Mouse (Mus musculus): Measurements from ENCODE around the gene Crb2. TPM values are rescaled to one million over a fixed set of nuclear protein-coding genes. Genes with fewer than 3 reads are reported as not detected.

Crb2 gene
- total RNA-seq (2021): 1 to 10 TPM; 6.6 to 8.5 TPM
- long read RNA-seq, experiment 1, partial matches to known transcripts: 9 of 12 reads
- long read RNA-seq, experiment 1, other reads (novel, unspliced or antisense): 3 of 12 reads
- long read RNA-seq, experiment 2, full-length matches to known transcripts: 1 of 8 reads
- long read RNA-seq, experiment 2, partial matches to known transcripts: 3 of 8 reads
- long read RNA-seq, experiment 2, other reads (novel, unspliced or antisense): 4 of 8 reads

- DNase-seq (ENCODE audit: low spot score in 2 of 2): no peak
Measured at GRCm38 (mm10) chr2:37776016-37776415, at the start of gene Crb2. Gene Crb2, plus strand, starts transcription at chr2:37776249.

GRCm38 (mm10) chr2:37731241-37731801 lies 44.7 kb upstream of the Crb2 start:
- no peak for DNase-seq (ENCODE audit: low spot score in 2 of 2)

- DNase-seq (ENCODE audit: low spot score in 2 of 2): no peak
Measured at GRCm38 (mm10) chr2:37734979-37735806, 40.9 kb upstream of the Crb2 start.

GRCm38 (mm10) chr2:37735807-37736188 lies 40.3 kb upstream of the Crb2 start:
- DNase-seq (ENCODE audit: low spot score in 2 of 2): no peak

GRCm38 (mm10) chr2:37741806-37742554 lies 34.1 kb upstream of the Crb2 start:
- no peak for DNase-seq (ENCODE audit: low spot score in 2 of 2)

GRCm38 (mm10) chr2:37744773-37745395 lies 31.2 kb upstream of the Crb2 start:
- DNase-seq (ENCODE audit: low spot score in 2 of 2): no peak

- no peak for DNase-seq (ENCODE audit: low spot score in 2 of 2)
Measured at GRCm38 (mm10) chr2:37746293-37747049, 29.6 kb upstream of the Crb2 start.

- no peak for DNase-seq (ENCODE audit: low spot score in 2 of 2)
Measured at GRCm38 (mm10) chr2:37747909-37748308, 28.1 kb upstream of the Crb2 start.

GRCm38 (mm10) chr2:37748442-37749066 lies 27.5 kb upstream of the Crb2 start:
- DNase-seq (ENCODE audit: low spot score in 2 of 2): no peak

- DNase-seq (ENCODE audit: low spot score in 2 of 2): no peak
Measured at GRCm38 (mm10) chr2:37749323-37749722, 26.7 kb upstream of the Crb2 start.

- DNase-seq (ENCODE audit: low spot score in 2 of 2): no peak
Measured at GRCm38 (mm10) chr2:37751114-37751513, 24.9 kb upstream of the Crb2 start.

GRCm38 (mm10) chr2:37756220-37756930 lies 19.7 kb upstream of the Crb2 start:
- no peak for DNase-seq (ENCODE audit: low spot score in 2 of 2)

GRCm38 (mm10) chr2:37757016-37757415 lies 19.0 kb upstream of the Crb2 start:
- no peak for DNase-seq (ENCODE audit: low spot score in 2 of 2)

GRCm38 (mm10) chr2:37757784-37758183 lies 18.3 kb upstream of the Crb2 start:
- DNase-seq (ENCODE audit: low spot score in 2 of 2): no peak

GRCm38 (mm10) chr2:37758343-37759015 lies 17.6 kb upstream of the Crb2 start:
- no peak for DNase-seq (ENCODE audit: low spot score in 2 of 2)

GRCm38 (mm10) chr2:37760633-37761032 lies 15.4 kb upstream of the Crb2 start:
- DNase-seq (ENCODE audit: low spot score in 2 of 2): no peak

GRCm38 (mm10) chr2:37763638-37764037 lies 12.4 kb upstream of the Crb2 start:
- DNase-seq (ENCODE audit: low spot score in 2 of 2): no peak

- DNase-seq (ENCODE audit: low spot score in 2 of 2): no peak
Measured at GRCm38 (mm10) chr2:37764514-37764913, 11.5 kb upstream of the Crb2 start.

- DNase-seq (ENCODE audit: low spot score in 2 of 2): no peak
Measured at GRCm38 (mm10) chr2:37765082-37765483, 11.0 kb upstream of the Crb2 start.

Data from layer of hippocampus, postnatal 14 days (tissue).